Mouse (Mus musculus) G1E-ER4 (cell line): ENCODE measurements around the gene Prn. TPM values are rescaled to one million over a fixed set of nuclear protein-coding genes. Genes with fewer than 3 reads are reported as not detected.

ENCODE experiments used
- GATA1 ChIP-seq: IDR thresholded peaks from one replicate; pipeline ENCODE4 v1.8.0; 2012; ENCODE audit warnings: low read length, inconsistent platforms
- polyA plus RNA-seq: library from polyadenylated mRNA; stranded (reverse); fragments of >175 nt; gene quantifications from 2 replicates; pipeline ENCODE4 v1.2.3, GENCODE M21; 2012

Prn gene
- polyA plus RNA-seq, 1 experiment = 0.02 TPM

- TF ChIP-seq GATA1 = no peak
Observed at GRCm38 (mm10) chr2:131993563-131994088, 83.9 kb downstream of the Prn start.

- no peak for TF ChIP-seq GATA1
Observed at GRCm38 (mm10) chr2:131994971-131995370, 85.2 kb downstream of the Prn start.

GRCm38 (mm10) chr2:131995742-131996141 lies 86.0 kb downstream of the Prn start:
- no peak for TF ChIP-seq GATA1

GRCm38 (mm10) chr2:131996369-131996768 lies 86.6 kb downstream of the Prn start:
- TF ChIP-seq GATA1 = no peak

- TF ChIP-seq GATA1 = no peak
Observed at GRCm38 (mm10) chr2:131997356-131997755, 87.6 kb downstream of the Prn start.

- TF ChIP-seq GATA1 = no peak
Observed at GRCm38 (mm10) chr2:132001696-132002334, 92.1 kb downstream of the Prn start.

GRCm38 (mm10) chr2:132003916-132004315 lies 94.2 kb downstream of the Prn start:
- no peak for TF ChIP-seq GATA1

GRCm38 (mm10) chr2:132004495-132005136 lies 94.9 kb downstream of the Prn start:
- TF ChIP-seq GATA1 = no peak

- no peak for TF ChIP-seq GATA1
Observed at GRCm38 (mm10) chr2:132005445-132005844, 95.7 kb downstream of the Prn start.

Other genes with a start within 250 kb of the Prn start
- gene Erv3, start 50.2 kb upstream of the Prn start, polyA plus RNA-seq = 1.5 TPM in 2 replicates
- gene Prnp, start within 50 bp of the Prn start, polyA plus RNA-seq = 159 and 194 TPM in 2 replicates
- 0.08 and 0.17 TPM in 2 replicates for gene Prnd, start 40.9 kb downstream of the Prn start, polyA plus RNA-seq
- not detected in 2 replicates for gene Rassf2, start 120.3 kb downstream of the Prn start, polyA plus RNA-seq
- 1.7 and 3.8 TPM in 2 replicates for gene Slc23a2, start 235.2 kb downstream of the Prn start, polyA plus RNA-seq